Mouse (Mus musculus): ENCODE measurements at regions not wholly inside any gene's neighbourhood (a gene's known extent, or its start where the extent isn't known, plus 50 kb on each side); places are given as distances from the start of the nearest gene placed in this dataset.

- TF ChIP-seq CTCF (IDR thresholded peaks at IDR 0.05; ENCODE audit: control insufficient read depth, insufficient read depth, insufficient read length): no peak
- no peak for TF ChIP-seq USF1 (IDR thresholded peaks at IDR 0.05; ENCODE audit: low read depth)
- no peak for TF ChIP-seq MAX (IDR thresholded peaks at IDR 0.05)
Measured at GRCm38 (mm10) chr1:42629465-42630261, 65.9 kb upstream of the Pou3f3 start.

Measured in C2C12 (cell line).